Mouse (Mus musculus): ENCODE data around the gene Morc4. TPM values are rescaled to one million over a fixed set of nuclear protein-coding genes. Genes with fewer than 3 reads are reported as not detected.

Gene Morc4
- polyA plus RNA-seq, 1 experiment = 3.2 TPM

- Histone ChIP-seq H3K36me3 (ENCODE audit: control insufficient read depth, insufficient read depth) (no peaks in the 10 kb centered on the region), H3ac (ENCODE audit: control insufficient read depth, insufficient read length, low read depth) (no peak overlapping the region), H3K79me3 (ENCODE audit: low read depth) (no peaks in the 10 kb centered on the region), H3K79me2 (ENCODE audit: control insufficient read depth, insufficient read depth) (no peaks in the 10 kb centered on the region), H3K27me3 (ENCODE audit: control insufficient read depth, insufficient read depth, insufficient read length) (no peaks in the 10 kb centered on the region), H3K4me3 (ENCODE audit: insufficient read depth, poor library complexity, severe bottlenecking) (no peak overlapping the region)
- TF ChIP-seq MYOG (IDR thresholded peaks at IDR 0.05; ENCODE audit: control insufficient read depth, extremely low read depth, insufficient read length) (no peak), CTCF (IDR thresholded peaks at IDR 0.05; ENCODE audit: control insufficient read depth, insufficient read depth, insufficient read length) (no peak), USF1 (IDR thresholded peaks at IDR 0.05; ENCODE audit: low read depth) (no peak), MYOD1 (IDR thresholded peaks at IDR 0.05; ENCODE audit: control insufficient read depth, insufficient read length, low read depth) (no peak), FOSL1 (IDR thresholded peaks at IDR 0.05; ENCODE audit: insufficient read depth, low read length, poor library complexity, severe bottlenecking) (no peak), CEBPB (IDR thresholded peaks at IDR 0.05; ENCODE audit: low read depth) (no peak), MAX (IDR thresholded peaks at IDR 0.05) (no peak)
These were observed 57.4 kb downstream of the Morc4 start for GRCm38 (mm10) chrX:139814018-139814635.

DNA sequence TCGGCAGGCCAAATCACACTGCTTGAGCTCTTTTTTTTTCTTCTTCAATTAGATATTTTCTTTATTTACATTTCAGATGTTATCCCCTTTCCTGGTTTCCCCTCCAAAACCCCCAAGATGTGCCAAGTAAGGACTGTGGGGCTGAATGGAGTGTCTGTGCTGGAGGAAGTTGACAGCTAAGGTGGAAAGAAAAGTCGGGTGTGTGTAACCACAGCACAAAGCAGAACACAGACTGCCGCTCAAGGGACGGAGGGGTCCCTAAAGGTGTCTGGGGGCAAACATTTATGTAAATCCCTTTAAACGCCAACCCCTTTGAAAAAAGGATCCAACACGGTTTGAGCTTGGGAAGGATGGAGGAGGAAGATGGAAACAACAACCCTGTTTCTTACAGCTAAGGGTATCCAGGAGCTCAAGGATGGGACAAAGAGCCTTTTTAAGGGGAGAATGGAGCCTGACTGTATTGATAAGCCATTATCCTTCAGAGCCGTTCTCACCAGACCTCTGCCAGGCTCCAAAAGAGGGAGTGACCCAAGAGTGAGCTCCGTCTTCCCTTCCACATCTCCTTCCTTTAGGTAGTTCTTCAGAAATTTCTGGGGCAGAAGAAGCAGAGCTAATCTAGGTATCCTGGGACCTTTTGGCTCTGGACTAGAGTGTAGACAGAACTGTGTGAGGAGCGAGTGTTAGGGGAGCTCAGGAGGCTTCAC lies 58.0 kb downstream of the Morc4 start:
- TF ChIP-seq MYOG (IDR thresholded peaks at IDR 0.05; ENCODE audit: control insufficient read depth, extremely low read depth, insufficient read length) (no peak), MYOD1 (IDR thresholded peaks at IDR 0.05; ENCODE audit: control insufficient read depth, insufficient read length, low read depth) (no peak), CEBPB (IDR thresholded peaks at IDR 0.05; ENCODE audit: low read depth) (no peak), MAX (IDR thresholded peaks at IDR 0.05) (no peak)
- no peaks in the 10 kb centered on the region for H3K27me3 ChIP-seq (ENCODE audit: control insufficient read depth, insufficient read depth, insufficient read length)
- H3K4me3 ChIP-seq (ENCODE audit: insufficient read depth, poor library complexity, severe bottlenecking) = no peak overlapping the region
- no peaks in the 10 kb centered on the region for H3K36me3 ChIP-seq (ENCODE audit: control insufficient read depth, insufficient read depth)
- no peaks in the 10 kb centered on the region for H3K79me2 ChIP-seq (ENCODE audit: control insufficient read depth, insufficient read depth)
- H3ac ChIP-seq (ENCODE audit: control insufficient read depth, insufficient read length, low read depth) = no peak overlapping the region
- H3K79me3 ChIP-seq (ENCODE audit: low read depth) = no peaks in the 10 kb centered on the region

DNA sequence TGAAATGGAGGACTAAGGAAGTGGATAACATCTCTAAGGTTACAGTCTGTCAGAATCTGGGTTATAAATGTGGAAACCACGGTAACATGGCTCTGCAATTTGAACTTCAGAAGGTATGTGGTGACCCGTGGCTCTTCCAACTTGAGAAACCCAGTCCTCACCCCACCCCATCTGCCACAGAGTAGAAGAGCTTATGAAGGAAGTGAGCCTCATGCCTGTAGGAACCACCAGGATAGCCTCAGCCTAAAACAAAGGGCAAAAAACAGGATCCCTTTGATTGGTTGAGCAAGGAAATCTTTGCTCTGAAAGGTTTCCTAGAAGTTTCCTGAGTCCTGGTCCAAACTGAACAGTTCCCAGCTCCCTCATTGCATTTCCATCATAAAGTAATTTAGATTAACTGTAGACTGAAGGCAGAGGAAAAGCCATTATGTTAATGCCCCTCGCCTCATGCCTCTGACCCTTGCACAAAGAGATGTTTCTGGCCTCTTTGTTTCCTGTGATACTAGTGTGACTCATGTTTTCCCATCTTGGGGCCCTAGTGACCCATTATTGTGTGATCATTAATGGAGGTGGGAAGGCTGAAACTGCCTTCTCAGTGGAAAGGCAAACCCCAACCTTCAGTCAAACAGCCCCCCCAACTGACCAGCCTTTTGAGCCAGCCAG lies 58.7 kb downstream of the Morc4 start:
- Histone ChIP-seq H3K79me2 (ENCODE audit: control insufficient read depth, insufficient read depth) (no peaks in the 10 kb centered on the region), H3K79me3 (ENCODE audit: low read depth) (no peaks in the 10 kb centered on the region), H3K36me3 (ENCODE audit: control insufficient read depth, insufficient read depth) (no peaks in the 10 kb centered on the region), H3K4me3 (ENCODE audit: insufficient read depth, poor library complexity, severe bottlenecking) (no peak overlapping the region), H3K27me3 (ENCODE audit: control insufficient read depth, insufficient read depth, insufficient read length) (no peaks in the 10 kb centered on the region), H3ac (ENCODE audit: control insufficient read depth, insufficient read length, low read depth) (no peak overlapping the region)
- TF ChIP-seq CTCF (IDR thresholded peaks at IDR 0.05; ENCODE audit: control insufficient read depth, insufficient read depth, insufficient read length) (no peak), CEBPB (IDR thresholded peaks at IDR 0.05; ENCODE audit: low read depth) (no peak), FOSL1 (IDR thresholded peaks at IDR 0.05; ENCODE audit: insufficient read depth, low read length, poor library complexity, severe bottlenecking) (no peak), MYOD1 (IDR thresholded peaks at IDR 0.05; ENCODE audit: control insufficient read depth, insufficient read length, low read depth) (no peak), USF1 (IDR thresholded peaks at IDR 0.05; ENCODE audit: low read depth) (no peak), MYOG (IDR thresholded peaks at IDR 0.05; ENCODE audit: control insufficient read depth, extremely low read depth, insufficient read length) (no peak), MAX (IDR thresholded peaks at IDR 0.05) (no peak)

GRCm38 (mm10) chrX:139808501-139808900 lies 63.0 kb downstream of the Morc4 start:
- no peak for TF ChIP-seq CTCF (IDR thresholded peaks at IDR 0.05; ENCODE audit: control insufficient read depth, insufficient read depth, insufficient read length)
- TF ChIP-seq MAX (IDR thresholded peaks at IDR 0.05) = no peak
- no peak for TF ChIP-seq MYOG (IDR thresholded peaks at IDR 0.05; ENCODE audit: control insufficient read depth, extremely low read depth, insufficient read length)
- no peak for TF ChIP-seq USF1 (IDR thresholded peaks at IDR 0.05; ENCODE audit: low read depth)
- TF ChIP-seq FOSL1 (IDR thresholded peaks at IDR 0.05; ENCODE audit: insufficient read depth, low read length, poor library complexity, severe bottlenecking) = no peak
- Histone ChIP-seq H3K79me2 (ENCODE audit: control insufficient read depth, insufficient read depth) (no peaks in the 10 kb centered on the region), H3K4me3 (ENCODE audit: insufficient read depth, poor library complexity, severe bottlenecking) (no peak overlapping the region), H3K79me3 (ENCODE audit: low read depth) (no peaks in the 10 kb centered on the region), H3K36me3 (ENCODE audit: control insufficient read depth, insufficient read depth) (no peaks in the 10 kb centered on the region), H3K27me3 (ENCODE audit: control insufficient read depth, insufficient read depth, insufficient read length) (no peaks in the 10 kb centered on the region), H3ac (ENCODE audit: control insufficient read depth, insufficient read length, low read depth) (no peak overlapping the region)

GRCm38 (mm10) chrX:139808085-139808484 lies 63.4 kb downstream of the Morc4 start:
- no peak for TF ChIP-seq CEBPB (IDR thresholded peaks at IDR 0.05; ENCODE audit: low read depth)
- TF ChIP-seq MYOD1 (IDR thresholded peaks at IDR 0.05; ENCODE audit: control insufficient read depth, insufficient read length, low read depth) = no peak
- TF ChIP-seq USF1 (IDR thresholded peaks at IDR 0.05; ENCODE audit: low read depth) = no peak
- TF ChIP-seq CTCF (IDR thresholded peaks at IDR 0.05; ENCODE audit: control insufficient read depth, insufficient read depth, insufficient read length) = no peak
- TF ChIP-seq MYOG (IDR thresholded peaks at IDR 0.05; ENCODE audit: control insufficient read depth, extremely low read depth, insufficient read length) = no peak
- TF ChIP-seq MAX (IDR thresholded peaks at IDR 0.05) = no peak
- no peak for TF ChIP-seq FOSL1 (IDR thresholded peaks at IDR 0.05; ENCODE audit: insufficient read depth, low read length, poor library complexity, severe bottlenecking)
- Histone ChIP-seq H3K4me3 (ENCODE audit: insufficient read depth, poor library complexity, severe bottlenecking) (no peak overlapping the region), H3K27me3 (ENCODE audit: control insufficient read depth, insufficient read depth, insufficient read length) (no peaks in the 10 kb centered on the region)

More at GRCm38 (mm10) chrX:139808085-139808484, 63.4 kb downstream of the Morc4 start:
- H3K36me3 ChIP-seq (ENCODE audit: control insufficient read depth, insufficient read depth) = no peaks in the 10 kb centered on the region
- H3K79me3 ChIP-seq (ENCODE audit: low read depth) = no peaks in the 10 kb centered on the region
- no peak overlapping the region for H3ac ChIP-seq (ENCODE audit: control insufficient read depth, insufficient read length, low read depth)
- H3K79me2 ChIP-seq (ENCODE audit: control insufficient read depth, insufficient read depth) = no peaks in the 10 kb centered on the region
